Comparison of ENCODE assay signal across 10 mouse cellular contexts in the genomic region with DNA sequence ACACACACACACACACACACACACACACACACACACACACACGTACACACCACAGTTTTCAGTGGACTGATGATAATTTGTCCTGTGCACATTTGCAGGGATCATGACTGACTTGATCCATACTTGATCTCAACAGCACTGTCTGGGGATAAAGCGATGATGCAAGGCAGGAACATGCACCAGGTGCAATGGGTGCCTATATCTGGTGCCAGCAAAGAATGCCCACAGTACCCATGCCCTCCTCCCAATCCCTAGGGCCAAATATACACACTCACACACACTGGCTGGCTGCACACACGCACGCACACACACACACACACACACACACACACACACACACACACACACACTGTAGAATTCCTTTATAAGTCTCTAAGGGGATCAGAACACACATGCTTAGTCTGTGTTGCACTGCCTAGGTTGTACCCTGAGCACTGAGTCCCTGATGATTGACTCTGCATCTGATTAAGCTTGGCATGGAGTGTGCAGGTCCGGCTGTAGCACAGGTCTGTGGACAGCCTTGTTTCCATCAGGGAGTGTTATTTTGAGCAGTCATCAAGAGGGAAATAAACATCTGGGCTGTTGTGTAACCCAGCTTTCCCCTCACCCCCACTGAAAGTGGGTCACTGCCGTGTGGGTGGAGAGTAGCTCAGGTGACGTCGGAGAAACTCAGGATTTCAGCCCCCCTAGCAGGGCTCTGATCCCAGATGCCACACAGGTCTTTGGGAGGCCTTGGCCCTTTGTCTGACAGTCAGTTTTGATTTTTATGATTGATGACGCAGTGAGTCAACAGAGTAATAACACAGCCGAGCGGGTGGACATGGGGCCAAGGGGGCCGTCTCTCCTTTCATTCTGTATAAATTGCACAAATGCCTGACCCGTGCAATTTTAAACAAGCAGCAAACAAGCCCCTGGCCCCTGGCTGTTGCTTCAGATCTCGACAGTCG.
DNase-seq lines count a peak whose midpoint lies in the region; ATAC-seq lines count a peak whose summit lies in the region.
"Had no signal": no experiment of that assay in that cellular context is flagged by ENCODE, and none has a peak within 500 bp of the region (broad histone marks: within the 10 kb centered on the region; RNA-seq: fewer than 3 reads in every experiment).

No protein-coding gene starts in this region.

- H3K9me3 ChIP-seq in kidney, embryonic 16.5 days (ENCODE audit: low read length), result no peaks in the 10 kb centered on the region
- no peaks in the 10 kb centered on the region for H3K9me3 ChIP-seq in heart, embryonic 11.5 days (replicated peaks; ENCODE audit: control insufficient read depth, low read length)
- H3K9me3 ChIP-seq: forebrain, embryonic 13.5 days had no signal

- H3K4me1 ChIP-seq in kidney, embryonic 16.5 days (ENCODE audit: insufficient read depth, low read length), result peaks cover 8% of the 10 kb centered on the region
- H3K4me1 ChIP-seq in heart, embryonic 11.5 days (ENCODE audit: control insufficient read depth, insufficient read depth, low read length), result no peaks in the 10 kb centered on the region

- intact Hi-C loops in gastrocnemius, postnatal 14 days (cut with DNase I; ENCODE audit: low total_unique reads), result no loop called here

- no peaks in the 10 kb centered on the region for H3K36me3 ChIP-seq in kidney, embryonic 16.5 days (ENCODE audit: insufficient read depth, low read length)
- H3K36me3 ChIP-seq in heart, embryonic 11.5 days (ENCODE audit: control insufficient read depth, insufficient read depth, low read length), result no peaks in the 10 kb centered on the region

- no peak overlapping the region for H3K9ac ChIP-seq in kidney, embryonic 16.5 days (replicated peaks; ENCODE audit: low read length)
- H3K9ac ChIP-seq in heart, embryonic 11.5 days (ENCODE audit: low read depth, low read length), result no peak overlapping the region
- H3K9ac ChIP-seq: forebrain, embryonic 13.5 days had no signal

- no peak overlapping the region for H3K4me3 ChIP-seq in kidney, embryonic 16.5 days (ENCODE audit: low read length)
- H3K4me3 ChIP-seq in heart, embryonic 11.5 days (ENCODE audit: low read depth, low read length), result no peak overlapping the region
- H3K4me3 ChIP-seq: forebrain, embryonic 13.5 days had no signal

- DNase-seq in gastrocnemius, postnatal 14 days, result peak; percentile 4
- no peak for DNase-seq in gastrocnemius, adult 8-10 months (ENCODE audit: low spot score in 2 of 2)
- DNase-seq in brain, adult 2 months (ENCODE audit: low read depth, low spot score), result peak; percentile 18
- peak; percentile 43 for DNase-seq in retina, adult 2 months (ENCODE audit: low read depth, low spot score)
- no peak for DNase-seq in c-Kit-positive CD71-positive TER-119-positive erythroid progenitor cells, embryonic 14.5 days (ENCODE audit: low spot score)
- no peak for DNase-seq in frontal cortex, postnatal 25 days (ENCODE audit: low spot score in 2 of 2)
- DNase-seq: layer of hippocampus, adult 9-11 months had no signal

- H3K27ac ChIP-seq in kidney, embryonic 16.5 days (ENCODE audit: low read length), result no peak overlapping the region
- no peak overlapping the region for H3K27ac ChIP-seq in heart, embryonic 11.5 days (ENCODE audit: low read depth, low read length)
- H3K27ac ChIP-seq: forebrain, embryonic 13.5 days had no signal

- H3K4me2 ChIP-seq in kidney, embryonic 16.5 days (replicated peaks; ENCODE audit: low read depth, low read length), result peak overlapping the region; percentile 8; the same call in 1 of the 2 replicates
- no peak overlapping the region for H3K4me2 ChIP-seq in heart, embryonic 11.5 days
- H3K4me2 ChIP-seq: forebrain, embryonic 13.5 days had no signal

- H3K27me3 ChIP-seq in kidney, embryonic 16.5 days (ENCODE audit: insufficient read depth, low read length), result no peaks in the 10 kb centered on the region
- H3K27me3 ChIP-seq in heart, embryonic 11.5 days (ENCODE audit: control insufficient read depth, insufficient read depth, low read length), result no peaks in the 10 kb centered on the region

- ATAC-seq in kidney, embryonic 16.5 days (ENCODE audit: low FRiP score, low TSS enrichment), result 0 out of 2 replicates have a peak, but pooled peaks have one; percentile 44
- ATAC-seq in heart, embryonic 11.5 days (replicated peaks; ENCODE audit: insufficient number of reproducible peaks, low FRiP score, low TSS enrichment), result no peak
- ATAC-seq: forebrain, embryonic 13.5 days had no signal

- 41% methylated on average over 15 of the region's 15 CpGs for WGBS in kidney, embryonic 16.5 days
- WGBS in heart, embryonic 11.5 days (ENCODE audit: insufficient replicate concordance), result 66% methylated on average over 15 of the region's 15 CpGs

Comparison
In these comparisons a context has a peak if more than half of its experiments do, and no peak if none do; other contexts are left out.
1. DNase-seq: peak in gastrocnemius, postnatal 14 days (single experiment), brain, adult 2 months (single experiment) and retina, adult 2 months (single experiment); none in gastrocnemius, adult 8-10 months (0 of 2), c-Kit-positive CD71-positive TER-119-positive erythroid progenitor cells, embryonic 14.5 days (single experiment) and frontal cortex, postnatal 25 days (0 of 2).